Mouse (Mus musculus) liver, postnatal 0 days (tissue): ENCODE data around the gene Zfp142.

Experiments used
- CTCF ChIP-seq: sonication (generic); IDR thresholded peaks from 2 replicates; pipeline ENCODE4 v1.5.1; 2016; ENCODE audit warnings: antibody characterized with exemption, low read depth
- EP300 ChIP-seq: IDR thresholded peaks from 2 replicates; pipeline ENCODE4 v1.6.1; 2016; ENCODE audit warnings: antibody characterized with exemption, low read depth, mild to moderate bottlenecking

GRCm38 (mm10) chr1:74628001-74628400, 40.0 kb upstream of the Zfp142 start:
- TF ChIP-seq CTCF (no peak), EP300 (no peak)
